ENCODE assay signal across 8 mouse cellular contexts in genomic region chr13:91459896-91460620, GRCm38 (mm10). TPM values are rescaled to one million over a fixed set of nuclear protein-coding genes. Genes with fewer than 3 reads are reported as not detected.
DNase-seq lines count a peak whose midpoint lies in the region; ATAC-seq and TF ChIP-seq lines count a peak whose summit lies in the region.

Gene Ssbp2 (plus strand): TSS chr13:91460283.

- TF ChIP-seq RAD21 in CH12.LX (IDR thresholded peaks at IDR 0.05; ENCODE audit: low read depth, low read length), result no peak

- peak within 1 kb of the TSS; percentile 99 for H3K27ac ChIP-seq in cerebellum, adult 2 months (ENCODE audit: insufficient read depth, low read length)
- H3K27ac ChIP-seq in CH12.LX (ENCODE audit: insufficient read depth, low read depth), result no peak within 1 kb of the TSS
- peak within 1 kb of the TSS; percentile 97 for H3K27ac ChIP-seq in embryonic facial prominence, embryonic 15.5 days (replicated peaks)
- peak within 1 kb of the TSS; percentile 96 to 97 for H3K27ac ChIP-seq in heart, embryonic 14.5 days (replicated peaks in 1 of 2; ENCODE audit: control insufficient read depth in 1 of 2, insufficient read depth in 1 of 2, low read depth in 2 of 2, low read length in 2 of 2)
- peak within 1 kb of the TSS; percentile 93 for H3K27ac ChIP-seq in midbrain, embryonic 11.5 days (ENCODE audit: low read depth, low read length)

- H3K4me2 ChIP-seq in CH12.LX (ENCODE audit: insufficient read depth, low read depth, poor library complexity, severe bottlenecking), result peak within 1 kb of the TSS; percentile 92
- H3K4me2 ChIP-seq in embryonic facial prominence, embryonic 15.5 days (replicated peaks), result peak within 1 kb of the TSS; percentile 73
- peak within 1 kb of the TSS; percentile 84 for H3K4me2 ChIP-seq in heart, embryonic 14.5 days (ENCODE audit: low read length)
- H3K4me2 ChIP-seq in midbrain, embryonic 11.5 days, result peak within 1 kb of the TSS; percentile 77

- peak within 1 kb of the TSS; percentile 69 for H3K9ac ChIP-seq in CH12.LX (ENCODE audit: insufficient read depth, low read depth)
- H3K9ac ChIP-seq in embryonic facial prominence, embryonic 15.5 days, result peak within 1 kb of the TSS; percentile 96
- H3K9ac ChIP-seq in heart, embryonic 14.5 days (ENCODE audit: low read length), result peak within 1 kb of the TSS; percentile 95
- H3K9ac ChIP-seq in midbrain, embryonic 11.5 days (ENCODE audit: low read length), result peak within 1 kb of the TSS; percentile 95

- H3K4me1 ChIP-seq in cerebellum, adult 2 months (ENCODE audit: control insufficient read depth, insufficient read depth, low read length), result no peaks in the 10 kb centered on the region; the same call in 1 of the 2 replicates
- peaks cover 0 to 7% of the 10 kb centered on the region in 2 experiments; a peak in 3 of 4 replicates for H3K4me1 ChIP-seq in CH12.LX (ENCODE audit: control insufficient read depth in 1 of 2, insufficient read depth in 2 of 2)
- peaks cover 22% of the 10 kb centered on the region for H3K4me1 ChIP-seq in embryonic facial prominence, embryonic 15.5 days
- H3K4me1 ChIP-seq in heart, embryonic 14.5 days (ENCODE audit: control insufficient read depth in 2 of 2, insufficient read depth in 2 of 2, low read length in 2 of 2), result peaks cover 8 to 27% of the 10 kb centered on the region in 2 experiments
- H3K4me1 ChIP-seq in midbrain, embryonic 11.5 days (ENCODE audit: control insufficient read depth, insufficient read depth, low read length), result peaks cover 10% of the 10 kb centered on the region

- peak; percentile 39; the same call in 1 of the 2 replicates for ATAC-seq in embryonic facial prominence, embryonic 15.5 days (ENCODE audit: insufficient number of reproducible peaks, low FRiP score, low TSS enrichment, low read depth)
- ATAC-seq in heart, embryonic 14.5 days (ENCODE audit: insufficient number of reproducible peaks, insufficient read depth, low FRiP score, low read depth), result peak; percentile 40
- ATAC-seq in midbrain, embryonic 11.5 days (ENCODE audit: low FRiP score), result peak; percentile 67; the same call in 1 of the 2 replicates

- TF ChIP-seq EP300 in CH12.LX (IDR thresholded peaks at IDR 0.05; ENCODE audit: low read length), result no peak

- no peak for DNase-seq in cerebellum, adult 2 months
- DNase-seq in cerebellum, postnatal 36 days, result no peak
- peak; percentile 27 for DNase-seq in CH12.LX (ENCODE audit: extremely low read depth)
- no peak for DNase-seq in layer of hippocampus, postnatal 36 days
- peak; percentile 97 for DNase-seq in midbrain, embryonic 11.5 days (ENCODE audit: low spot score, missing footprints)
- no peak for DNase-seq in spleen, adult 18-20 months

- H3K27me3 ChIP-seq in cerebellum, adult 2 months (ENCODE audit: control insufficient read depth, insufficient read depth, low read length), result no peaks in the 10 kb centered on the region
- peaks cover 21% of the 10 kb centered on the region for H3K27me3 ChIP-seq in CH12.LX (replicated peaks)
- H3K27me3 ChIP-seq in embryonic facial prominence, embryonic 15.5 days, result no peaks in the 10 kb centered on the region
- no peaks in the 10 kb centered on the region for H3K27me3 ChIP-seq in heart, embryonic 14.5 days (ENCODE audit: control insufficient read depth, insufficient read depth, low read length)
- no peaks in the 10 kb centered on the region for H3K27me3 ChIP-seq in midbrain, embryonic 11.5 days (ENCODE audit: control insufficient read depth, insufficient read depth, low read length)

- H3K4me3 ChIP-seq in cerebellum, adult 2 months (replicated peaks; ENCODE audit: insufficient read depth, low read depth, low read length), result peak within 1 kb of the TSS; percentile 87
- peak within 1 kb of the TSS; percentile 55 to 84 (median 70) for H3K4me3 ChIP-seq in CH12.LX (replicated peaks in 1 of 3; ENCODE audit: low read depth in 2 of 3, low read length in 2 of 3, poor library complexity in 1 of 3)
- peak within 1 kb of the TSS; percentile 89 for H3K4me3 ChIP-seq in embryonic facial prominence, embryonic 15.5 days (replicated peaks)
- peak within 1 kb of the TSS; percentile 82 to 87 for H3K4me3 ChIP-seq in heart, embryonic 14.5 days (ENCODE audit: control insufficient read depth in 1 of 2, insufficient read depth in 1 of 2, low read depth in 1 of 2, low read length in 2 of 2)
- H3K4me3 ChIP-seq in midbrain, embryonic 11.5 days (ENCODE audit: low read depth, low read length), result peak within 1 kb of the TSS; percentile 83

- WGBS in cerebellum, adult 2 months, result 11% methylated on average over 28 of the region's 29 CpGs
- WGBS in embryonic facial prominence, embryonic 15.5 days, result 8% methylated on average over 29 of the region's 29 CpGs
- 7% methylated on average over 29 of the region's 29 CpGs for WGBS in heart, embryonic 14.5 days
- WGBS in midbrain, embryonic 11.5 days, result 5% methylated on average over 29 of the region's 29 CpGs

- in situ Hi-C loops in CH12.LX (cut with MboI; ENCODE audit: low pct_ligation_motif_present, low pct_unique_long_range_greater_than_20kb, low sequenced_read_pairs), result loop anchor here (25.0 kb wide), 2 partner anchors 177 to 523 kb away; no protein-coding TSS in a partner anchor

- no peak for TF ChIP-seq CTCF in cerebellum, adult 2 months (IDR thresholded peaks at IDR 0.05; ENCODE audit: borderline replicate concordance, insufficient read depth, low read depth, low read length)
- no peak for TF ChIP-seq CTCF in CH12.LX (conservative IDR thresholded peaks at IDR 0.05 in 1 of 2, IDR thresholded peaks at IDR 0.05 in 1 of 2; ENCODE audit: low read depth in 2 of 2, low read length in 2 of 2)

- dilution Hi-C loops in CH12.LX (cut with MboI; ENCODE audit: extremely low pct_ligation_motif_present, extremely low pct_unique_long_range_greater_than_20kb, low sequenced_read_pairs), result no loop called here

- no peaks in the 10 kb centered on the region for H3K36me3 ChIP-seq in CH12.LX (replicated peaks in 1 of 2; ENCODE audit: control insufficient read depth in 1 of 2, insufficient read depth in 1 of 2, low read length in 1 of 2)
- H3K36me3 ChIP-seq in embryonic facial prominence, embryonic 15.5 days, result no peaks in the 10 kb centered on the region
- no peaks in the 10 kb centered on the region for H3K36me3 ChIP-seq in heart, embryonic 14.5 days (ENCODE audit: control insufficient read depth, insufficient read depth, low read length)
- H3K36me3 ChIP-seq in midbrain, embryonic 11.5 days (ENCODE audit: control insufficient read depth, insufficient read depth, low read length), result no peaks in the 10 kb centered on the region

- no peaks in the 10 kb centered on the region for H3K9me3 ChIP-seq in CH12.LX (replicated peaks; ENCODE audit: low read length)
- H3K9me3 ChIP-seq in embryonic facial prominence, embryonic 15.5 days (replicated peaks), result no peaks in the 10 kb centered on the region
- H3K9me3 ChIP-seq in heart, embryonic 14.5 days (ENCODE audit: control insufficient read depth, low read length), result no peaks in the 10 kb centered on the region
- no peaks in the 10 kb centered on the region for H3K9me3 ChIP-seq in midbrain, embryonic 11.5 days (ENCODE audit: control insufficient read depth, low read length)

- H3K79me2 ChIP-seq in CH12.LX (replicated peaks; ENCODE audit: control insufficient read depth, extremely low read depth, insufficient read depth, poor library complexity, severe bottlenecking), result no peaks in the 10 kb centered on the region

- no peak for TF ChIP-seq POLR2A in cerebellum, adult 2 months (IDR thresholded peaks at IDR 0.05; ENCODE audit: borderline replicate concordance, insufficient read depth, low read length)
- TF ChIP-seq POLR2A in CH12.LX (IDR thresholded peaks at IDR 0.05; ENCODE audit: low read depth, low read length), result no peak

TF ChIP-seq in CH12.LX, 34 proteins besides CTCF, POLR2A, EP300 and RAD21:
- TF ChIP-seq CHD2 (IDR thresholded peaks at IDR 0.05; ENCODE audit: low read length) (no peak), MAFK (IDR thresholded peaks at IDR 0.05; ENCODE audit: insufficient replicate concordance, low read length) (no peak), GABPA (IDR thresholded peaks at IDR 0.05; ENCODE audit: insufficient replicate concordance, low read depth, low read length) (no peak), NRF1 (IDR thresholded peaks at IDR 0.05; ENCODE audit: low read depth, low read length) (no peak), ETS1 (conservative IDR thresholded peaks at IDR 0.05; ENCODE audit: low read depth, low read length) (no peak), POLR2AphosphoS2 (IDR thresholded peaks at IDR 0.05; ENCODE audit: low read depth, low read length) (no peak), ZKSCAN1 (IDR thresholded peaks at IDR 0.05; ENCODE audit: borderline replicate concordance, low read depth, low read length) (no peak), MXI1 (IDR thresholded peaks at IDR 0.05; ENCODE audit: low read depth, low read length) (no peak), MAX (IDR thresholded peaks at IDR 0.05; ENCODE audit: low read length) (no peak), MAZ (IDR thresholded peaks at IDR 0.05; ENCODE audit: low read depth, low read length) (no peak), ELF1 (IDR thresholded peaks at IDR 0.05; ENCODE audit: low read depth, low read length) (no peak), RCOR1 (conservative IDR thresholded peaks at IDR 0.05; ENCODE audit: low read depth, low read length) (no peak), TCF12 (IDR thresholded peaks at IDR 0.05; ENCODE audit: low read depth, low read length) (no peak), IRF4 (IDR thresholded peaks at IDR 0.05; ENCODE audit: low read depth, low read length) (no peak), JUND (conservative IDR thresholded peaks at IDR 0.05; ENCODE audit: low read depth, low read length) (no peak), NELFE (IDR thresholded peaks at IDR 0.05; ENCODE audit: low read depth, low read length) (no peak)

RNA-seq across cellular contexts. Expression of gene Ssbp2, which starts in this region (rescaled TPM):
- 73.0 and 75.2 TPM in 2 replicates for polyA plus RNA-seq in cerebellum, adult 2 months (2012; rRNA removed)
- 1.8 and 1.9 TPM in 2 replicates for total RNA-seq in CH12.LX (2012; rRNA removed)
- total RNA-seq in CH12.LX (2014; rRNA removed), result 3.5 and 3.6 TPM in 2 replicates
- 1.9 and 2.8 TPM in 2 replicates for polyA plus RNA-seq in CH12.LX (2012; ENCODE audit: insufficient read length, low read depth)
- polyA plus RNA-seq in embryonic facial prominence, embryonic 15.5 days (2015; fragmentation: Nextera tagmentation; extraction: Ambion mirVana), result 191 and 193 TPM in 2 replicates
- polyA plus RNA-seq in heart, embryonic 14.5 days (2014; fragmentation: Nextera tagmentation; extraction: Ambion mirVana), result 103 and 112 TPM in 2 replicates
- 100 to 1,000 TPM; 116 to 135 TPM for total RNA-seq in layer of hippocampus, postnatal 36 days (2021)
- 164 and 167 TPM in 2 replicates for polyA plus RNA-seq in midbrain, embryonic 11.5 days (2014; fragmentation: Nextera tagmentation; extraction: Ambion mirVana)

Comparison
In these comparisons a context has a peak if more than half of its experiments do, and no peak if none do; other contexts are left out.
1. RNA of gene Ssbp2 (total RNA-seq): 116 to 135 TPM in layer of hippocampus, postnatal 36 days; 1.8 to 3.6 TPM in CH12.LX; every median in the first group is over 10 times any median in the second.
2. RNA of gene Ssbp2 (polyA plus RNA-seq): 191 to 193 TPM in embryonic facial prominence, embryonic 15.5 days, 164 to 167 TPM in midbrain, embryonic 11.5 days, 103 to 112 TPM in heart, embryonic 14.5 days and 73.0 to 75.2 TPM in cerebellum, adult 2 months; 1.9 to 2.8 TPM in CH12.LX; every median in the first group is over 10 times any median in the second.
3. DNase-seq: peak in CH12.LX (single experiment) and midbrain, embryonic 11.5 days (single experiment); none in cerebellum, adult 2 months (0 of 2), cerebellum, postnatal 36 days (0 of 2), layer of hippocampus, postnatal 36 days (0 of 2) and spleen, adult 18-20 months (0 of 2).
4. Peak in every context shown above with its lines, with median percentiles within 50 percentile points of each other: H3K4me3 ChIP-seq, H3K4me2 ChIP-seq, H3K9ac ChIP-seq and ATAC-seq.